Mouse (Mus musculus): ENCODE measurements around the gene Iqcd. TPM values are rescaled to one million over a fixed set of nuclear protein-coding genes. Genes with fewer than 3 reads are reported as not detected.

Iqcd gene
- polyA plus RNA-seq, 2 experiments: 1.0 to 2.0 TPM

- peaks cover 2 to 6% of the 10 kb centered on the region in 2 experiments; a peak in 2 of 4 replicates for H3K4me1 ChIP-seq (replicated peaks; ENCODE audit: control insufficient read depth in 2 of 2, insufficient read depth in 2 of 2, low read length in 1 of 2)
- no peak overlapping the region for H3K4me2 ChIP-seq (ENCODE audit: low read depth)
- H3K9me3 ChIP-seq (ENCODE audit: control insufficient read depth, low read length): no peaks in the 10 kb centered on the region
- DNase-seq (ENCODE audit: low read depth in 3 of 3, low spot score in 3 of 3) (no peak), ATAC-seq (ENCODE audit: insufficient read depth) (no peak)
- WGBS (ENCODE audit: insufficient replicate concordance): 69% methylated on average over 28 of the region's 28 CpGs
- no peaks in the 10 kb centered on the region for H3K36me3 ChIP-seq (replicated peaks; ENCODE audit: control insufficient read depth, insufficient read depth, low read depth)
- no peak for TF ChIP-seq CTCF (IDR thresholded peaks at IDR 0.05; ENCODE audit: low read depth)
- no peak for TF ChIP-seq EP300 (IDR thresholded peaks at IDR 0.05; ENCODE audit: low read depth)
- H3K4me3 ChIP-seq (ENCODE audit: insufficient read depth in 1 of 2, low read depth in 2 of 2, low read length in 2 of 2): no peak overlapping the region
- no peak overlapping the region for H3K27ac ChIP-seq
- peaks cover 20% of the 10 kb centered on the region for H3K27me3 ChIP-seq (ENCODE audit: control insufficient read depth, insufficient read depth, low read length)
- no peak overlapping the region for H3K9ac ChIP-seq (replicated peaks)
Measured at GRCm38 (mm10) chr5:120652915-120653701, 64.3 kb downstream of the Iqcd start.

GRCm38 (mm10) chr5:120653873-120654272 lies 65.1 kb downstream of the Iqcd start:
- Histone ChIP-seq H3K4me1 (replicated peaks; ENCODE audit: control insufficient read depth in 2 of 2, insufficient read depth in 2 of 2, low read length in 1 of 2) (peaks cover 0 to 1% of the 10 kb centered on the region in 2 experiments; a peak in 1 of 4 replicates), H3K27me3 (ENCODE audit: control insufficient read depth, insufficient read depth, low read length) (peaks cover 20% of the 10 kb centered on the region), H3K9ac (replicated peaks) (no peak overlapping the region), H3K9me3 (ENCODE audit: control insufficient read depth, low read length) (no peaks in the 10 kb centered on the region), H3K4me3 (ENCODE audit: insufficient read depth in 1 of 2, low read depth in 2 of 2, low read length in 2 of 2) (no peak overlapping the region), H3K27ac (no peak overlapping the region), H3K36me3 (replicated peaks; ENCODE audit: control insufficient read depth, insufficient read depth, low read depth) (no peaks in the 10 kb centered on the region), H3K4me2 (ENCODE audit: low read depth) (no peak overlapping the region)
- ATAC-seq (ENCODE audit: insufficient read depth) (no peak), DNase-seq (ENCODE audit: low read depth in 3 of 3, low spot score in 3 of 3) (no peak)
- TF ChIP-seq EP300 (IDR thresholded peaks at IDR 0.05; ENCODE audit: low read depth) (no peak), CTCF (IDR thresholded peaks at IDR 0.05; ENCODE audit: low read depth) (no peak)
- 72% methylated on average over 2 of the region's 2 CpGs for WGBS (ENCODE audit: insufficient replicate concordance)

DNA sequence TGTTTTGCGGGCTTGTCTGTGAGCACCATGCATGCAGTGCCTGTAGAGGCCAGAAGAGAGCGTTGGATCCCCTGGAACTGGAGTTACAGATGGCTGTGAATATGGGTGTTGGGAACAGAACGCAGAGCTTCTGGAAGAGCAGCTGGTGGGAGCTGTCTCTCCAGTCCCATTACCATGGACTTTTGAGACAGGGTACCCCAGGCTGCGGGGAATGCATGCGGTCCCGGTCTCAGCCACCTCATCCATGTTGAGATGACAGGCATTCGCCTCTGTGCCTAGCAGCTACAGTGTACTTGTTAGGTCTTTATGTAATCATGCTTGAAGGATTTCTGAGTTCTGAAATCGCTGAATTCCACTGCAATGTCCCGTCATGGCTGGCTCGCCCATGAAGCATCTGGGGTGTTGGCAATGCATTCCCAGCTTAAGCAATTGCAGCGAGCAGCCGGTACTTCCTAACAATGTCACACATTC lies 67.5 kb downstream of the Iqcd start:
- Histone ChIP-seq H3K27me3 (ENCODE audit: control insufficient read depth, insufficient read depth, low read length) (no peaks in the 10 kb centered on the region; the same call in 1 of the 2 replicates), H3K4me3 (ENCODE audit: insufficient read depth in 1 of 2, low read depth in 2 of 2, low read length in 2 of 2) (no peak overlapping the region), H3K9me3 (ENCODE audit: control insufficient read depth, low read length) (no peaks in the 10 kb centered on the region), H3K9ac (replicated peaks) (no peak overlapping the region), H3K27ac (no peak overlapping the region), H3K4me1 (replicated peaks; ENCODE audit: control insufficient read depth in 2 of 2, insufficient read depth in 2 of 2, low read length in 1 of 2) (no peaks in the 10 kb centered on the region), H3K4me2 (ENCODE audit: low read depth) (no peak overlapping the region), H3K36me3 (replicated peaks; ENCODE audit: control insufficient read depth, insufficient read depth, low read depth) (no peaks in the 10 kb centered on the region)
- no peak for DNase-seq (ENCODE audit: low read depth in 3 of 3, low spot score in 3 of 3)
- TF ChIP-seq EP300 (IDR thresholded peaks at IDR 0.05; ENCODE audit: low read depth): no peak
- TF ChIP-seq CTCF (IDR thresholded peaks at IDR 0.05; ENCODE audit: low read depth): no peak
- ATAC-seq (ENCODE audit: insufficient read depth): no peak
- 71% methylated on average over 12 of the region's 12 CpGs for WGBS (ENCODE audit: insufficient replicate concordance)

Other genes starting within 250 kb of the Iqcd start
- gene Lhx5, start 157.3 kb upstream of the Iqcd start, polyA plus RNA-seq (2012; rRNA removed): 0.02 TPM in 1 of 2 replicates, not detected in the other
- gene Lhx5, start 157.3 kb upstream of the Iqcd start, polyA plus RNA-seq (2014; fragmentation: Nextera tagmentation; extraction: Ambion mirVana): not detected in 2 replicates
- 0.78 and 0.93 TPM in 2 replicates for gene Sdsl, start 116.2 kb upstream of the Iqcd start, polyA plus RNA-seq (2012; rRNA removed)
- 1.2 and 2.0 TPM in 2 replicates for gene Sdsl, start 116.2 kb upstream of the Iqcd start, polyA plus RNA-seq (2014; fragmentation: Nextera tagmentation; extraction: Ambion mirVana)
- 0.13 and 0.61 TPM in 2 replicates for gene Sds, start 112.5 kb upstream of the Iqcd start, polyA plus RNA-seq (2012; rRNA removed)
- 0.15 and 0.22 TPM in 2 replicates for gene Sds, start 112.5 kb upstream of the Iqcd start, polyA plus RNA-seq (2014; fragmentation: Nextera tagmentation; extraction: Ambion mirVana)
- gene Plbd2, start 85.4 kb upstream of the Iqcd start, polyA plus RNA-seq (2012; rRNA removed): 4.3 TPM in 2 replicates
- 10.3 and 12.3 TPM in 2 replicates for gene Plbd2, start 85.4 kb upstream of the Iqcd start, polyA plus RNA-seq (2014; fragmentation: Nextera tagmentation; extraction: Ambion mirVana)
- gene Slc8b1, start 77.8 kb upstream of the Iqcd start, polyA plus RNA-seq (2012; rRNA removed): 5.2 TPM in 2 replicates
- gene Slc8b1, start 77.8 kb upstream of the Iqcd start, polyA plus RNA-seq (2014; fragmentation: Nextera tagmentation; extraction: Ambion mirVana): 1.4 and 2.6 TPM in 2 replicates
- 19.3 and 19.8 TPM in 2 replicates for gene Tpcn1, start 343 bp upstream of the Iqcd start, polyA plus RNA-seq (2012; rRNA removed)
- gene Tpcn1, start 343 bp upstream of the Iqcd start, polyA plus RNA-seq (2014; fragmentation: Nextera tagmentation; extraction: Ambion mirVana): 17.8 and 18.2 TPM in 2 replicates
- gene Rita1, start 23.6 kb downstream of the Iqcd start, polyA plus RNA-seq (2012; rRNA removed): 5.2 and 5.9 TPM in 2 replicates
- 2.1 and 2.8 TPM in 2 replicates for gene Rita1, start 23.6 kb downstream of the Iqcd start, polyA plus RNA-seq (2014; fragmentation: Nextera tagmentation; extraction: Ambion mirVana)
- 9.9 and 12.4 TPM in 2 replicates for gene Ddx54, start 23.7 kb downstream of the Iqcd start, polyA plus RNA-seq (2012; rRNA removed)
- 9.9 and 10.1 TPM in 2 replicates for gene Ddx54, start 23.7 kb downstream of the Iqcd start, polyA plus RNA-seq (2014; fragmentation: Nextera tagmentation; extraction: Ambion mirVana)
- not detected in 2 replicates for gene Cfap73, start 45.2 kb downstream of the Iqcd start, polyA plus RNA-seq (2012; rRNA removed)
- gene Cfap73, start 45.2 kb downstream of the Iqcd start, polyA plus RNA-seq (2014; fragmentation: Nextera tagmentation; extraction: Ambion mirVana): not detected in 2 replicates
- gene Rasal1, start 59.8 kb downstream of the Iqcd start, polyA plus RNA-seq (2012; rRNA removed): 0.10 and 0.18 TPM in 2 replicates
- 0.17 TPM in 1 of 2 replicates, not detected in the other for gene Rasal1, start 59.8 kb downstream of the Iqcd start, polyA plus RNA-seq (2014; fragmentation: Nextera tagmentation; extraction: Ambion mirVana)
- gene Dtx1, start 122.9 kb downstream of the Iqcd start, polyA plus RNA-seq (2012; rRNA removed): 0.03 and 0.41 TPM in 2 replicates
- 0.05 TPM in 1 of 2 replicates, not detected in the other for gene Dtx1, start 122.9 kb downstream of the Iqcd start, polyA plus RNA-seq (2014; fragmentation: Nextera tagmentation; extraction: Ambion mirVana)
- 0.81 and 1.1 TPM in 2 replicates for gene Oas2, start 160.8 kb downstream of the Iqcd start, polyA plus RNA-seq (2012; rRNA removed)
- 0.47 and 0.54 TPM in 2 replicates for gene Oas2, start 160.8 kb downstream of the Iqcd start, polyA plus RNA-seq (2014; fragmentation: Nextera tagmentation; extraction: Ambion mirVana)
- 0.18 and 0.31 TPM in 2 replicates for gene Oas3, start 188.6 kb downstream of the Iqcd start, polyA plus RNA-seq (2012; rRNA removed)
- 0.03 and 0.23 TPM in 2 replicates for gene Oas3, start 188.6 kb downstream of the Iqcd start, polyA plus RNA-seq (2014; fragmentation: Nextera tagmentation; extraction: Ambion mirVana)
- gene Oas1e, start 206.5 kb downstream of the Iqcd start, polyA plus RNA-seq (2012; rRNA removed): not detected in 2 replicates
- gene Oas1e, start 206.5 kb downstream of the Iqcd start, polyA plus RNA-seq (2014; fragmentation: Nextera tagmentation; extraction: Ambion mirVana): not detected in 2 replicates
- 0.21 TPM in 2 replicates for gene Oas1c, start 223.5 kb downstream of the Iqcd start, polyA plus RNA-seq (2012; rRNA removed)
- 0.08 and 0.27 TPM in 2 replicates for gene Oas1c, start 223.5 kb downstream of the Iqcd start, polyA plus RNA-seq (2014; fragmentation: Nextera tagmentation; extraction: Ambion mirVana)

Measured in liver, embryonic 14.5 days (tissue).